Mouse (Mus musculus) liver, embryonic 16.5 days (tissue): ENCODE measurements around the gene D8Ertd738e. TPM values are rescaled to one million over a fixed set of nuclear protein-coding genes. Genes with fewer than 3 reads are reported as not detected.

Source experiments
- microRNA counts: library from miRNA; unstranded; fragments of <30 nt; microRNA quantifications from one replicate; lab custom pipeline; 2016
- microRNA-seq: library from miRNA; unstranded; fragments of <30 nt; microRNA quantifications from one replicate; pipeline ENCODE4, GENCODE M21; 2016
- polyA plus RNA-seq: library from polyadenylated mRNA; unstranded; fragments of >200 nt; fragmentation: Nextera tagmentation; extraction: Ambion mirVana; gene quantifications from 2 replicates; pipeline ENCODE4 v1.2.1, GENCODE M21; 2015

The D8Ertd738e gene
- polyA plus RNA-seq, 1 experiment from 2014 or later: 175 TPM

MicroRNAs within 50 kb of the gene (microRNA counts, 519-probe panel; counts per million panel counts)
- 3,185 counts per million, percentile 86 among the panel's probes with 10 or more counts for microRNA mmu-miR-23a (lab: Ali Mortazavi, UCI)
- microRNA mmu-miR-27a (lab: Ali Mortazavi, UCI): 3,239 counts per million, percentile 87 among the panel's probes with 10 or more counts

Small RNAs within 50 kb of the gene (microRNA-seq; reads per million reads assigned to microRNA genes)
- gene Mir23a: 19,858 reads per million, percentile 96 among the genes with 10 or more reads in this experiment
- not detected for gene Mir24-2
- 318 reads per million, percentile 66 among the genes with 10 or more reads in this experiment for gene Mir27a
- not detected for gene Mir3074-2

Other genes with a start within 250 kb of the D8Ertd738e start
- 0.56 and 0.58 TPM in 2 replicates for gene 1700067K01Rik, start 248.2 kb downstream of the D8Ertd738e start, polyA plus RNA-seq
- gene 2210011C24Rik, start 237.5 kb downstream of the D8Ertd738e start, polyA plus RNA-seq: 0.13 TPM in 1 of 2 replicates, not detected in the other
- 0.15 TPM in 1 of 2 replicates, not detected in the other for gene Palm3, start 228.2 kb downstream of the D8Ertd738e start, polyA plus RNA-seq
- 0.87 and 1.0 TPM in 2 replicates for gene Il27ra, start 207.1 kb downstream of the D8Ertd738e start, polyA plus RNA-seq
- gene Rln3, start 204.7 kb downstream of the D8Ertd738e start, polyA plus RNA-seq: 0.15 TPM in 1 of 2 replicates, not detected in the other
- gene Gm10643, start 184.6 kb downstream of the D8Ertd738e start, polyA plus RNA-seq: 0.08 and 0.32 TPM in 2 replicates
- gene Rfx1, start 182.9 kb downstream of the D8Ertd738e start, polyA plus RNA-seq: 2.0 and 2.7 TPM in 2 replicates
- gene Dcaf15, start 145.0 kb downstream of the D8Ertd738e start, polyA plus RNA-seq: 2.4 and 3.0 TPM in 2 replicates
- gene Podnl1, start 123.7 kb downstream of the D8Ertd738e start, polyA plus RNA-seq: 0.04 TPM in 1 of 2 replicates, not detected in the other
- 5.3 and 5.8 TPM in 2 replicates for gene Cc2d1a, start 101.8 kb downstream of the D8Ertd738e start, polyA plus RNA-seq
- 0.26 and 0.28 TPM in 2 replicates for gene 4930432K21Rik, start 101.7 kb downstream of the D8Ertd738e start, polyA plus RNA-seq
- not detected in 2 replicates for gene Nanos3, start 64.5 kb downstream of the D8Ertd738e start, polyA plus RNA-seq
- 2.2 and 2.8 TPM in 2 replicates for gene Zswim4, start 12.7 kb downstream of the D8Ertd738e start, polyA plus RNA-seq
- 27.1 and 27.9 TPM in 2 replicates for gene Mri1, start 7.6 kb upstream of the D8Ertd738e start, polyA plus RNA-seq
- 5.6 and 6.2 TPM in 2 replicates for gene Ccdc130, start 20.7 kb upstream of the D8Ertd738e start, polyA plus RNA-seq
- gene Cacna1a, start 138.7 kb upstream of the D8Ertd738e start, polyA plus RNA-seq: 0.16 and 0.32 TPM in 2 replicates